Mouse (Mus musculus) MEL (cell line): Measurements from ENCODE around the gene Vsig10.

Source experiments
- CTCF ChIP-seq, 3 experiments: IDR thresholded peaks in 2 of 3; conservative IDR thresholded peaks in 1 of 3; 2 replicates each; pipeline ENCODE4 v1.5.1; 2011 to 2012; ENCODE audit warnings: low read length in 3 of 3, low read depth in 2 of 3, mild to moderate bottlenecking in 2 of 3, improper control_type of control experiment in 1 of 3, inconsistent platforms in 1 of 3, mixed read lengths in 1 of 3, moderate library complexity in 1 of 3; ENCODE audit not compliant: control insufficient read depth in 1 of 3, insufficient read depth in 1 of 3, poor library complexity in 1 of 3, severe bottlenecking in 1 of 3
- MAFK ChIP-seq: IDR thresholded peaks from 2 replicates; pipeline ENCODE4 v1.6.1; 2011; ENCODE audit warnings: low read depth, mild to moderate bottlenecking, low read length, improper control_type of control experiment, borderline replicate concordance
- MAX ChIP-seq: IDR thresholded peaks from 2 replicates; pipeline ENCODE4 v1.6.1; 2011; ENCODE audit warnings: low read length, improper control_type of control experiment
- POLR2A ChIP-seq, 2 experiments: IDR thresholded peaks; 2 replicates each; pipeline ENCODE4 v1.6.1; 2011 to 2012; ENCODE audit warnings: low read length in 2 of 2, mild to moderate bottlenecking in 2 of 2, control low read depth in 1 of 2, improper control_type of control experiment in 1 of 2, low read depth in 1 of 2, moderate library complexity in 1 of 2; ENCODE audit not compliant: control insufficient read depth in 1 of 2, insufficient read depth in 1 of 2, poor library complexity in 1 of 2
- POLR2AphosphoS5 ChIP-seq: IDR thresholded peaks from 2 replicates; pipeline ENCODE4 v1.6.1; 2012; ENCODE audit warnings: low read depth, borderline replicate concordance, mild to moderate bottlenecking, inconsistent platforms, low read length, moderate library complexity, mixed read lengths
- TCF12 ChIP-seq: IDR thresholded peaks from 2 replicates; pipeline ENCODE4 v1.6.1; 2014; ENCODE audit warnings: low read depth, mild to moderate bottlenecking, inconsistent platforms, low read length, improper control_type of control experiment, moderate library complexity
- ZNF384 ChIP-seq: IDR thresholded peaks from 2 replicates; pipeline ENCODE4 v1.6.1; 2012; ENCODE audit warnings: low read depth, mild to moderate bottlenecking, inconsistent platforms, low read length, improper control_type of control experiment

- TF ChIP-seq POLR2A (IDR thresholded peaks at IDR 0.05; ENCODE audit: control insufficient read depth in 1 of 2, insufficient read depth in 1 of 2, low read depth in 1 of 2, low read length in 2 of 2, poor library complexity in 1 of 2) (no peak), MAFK (no peak), POLR2AphosphoS5 (no peak), MAX (no peak), TCF12 (no peak), ZNF384 (no peak), CTCF (IDR thresholded peaks at IDR 0.05 in 2 of 3, conservative IDR thresholded peaks at IDR 0.05 in 1 of 3; ENCODE audit: control insufficient read depth in 1 of 3, insufficient read depth in 1 of 3, low read depth in 2 of 3, low read length in 3 of 3, poor library complexity in 1 of 3, severe bottlenecking in 1 of 3) (no peak)
Measured at GRCm38 (mm10) chr5:117357478-117358247, 38.8 kb downstream of the Vsig10 start.
